Mouse (Mus musculus) testis, adult 2 months (tissue): ENCODE results near the gene Fam222b.

ENCODE experiments used
- CTCF ChIP-seq: fragments of 200-500 bp; IDR thresholded peaks from 2 replicates; pipeline ENCODE4 v1.5.1; 2012; ENCODE audit warnings: low read depth, mild to moderate bottlenecking, inconsistent platforms, low read length, moderate library complexity; ENCODE audit not compliant: control insufficient read depth, insufficient read depth, insufficient replicate concordance
- POLR2A ChIP-seq: fragments of 200-500 bp; IDR thresholded peaks from 2 replicates; pipeline ENCODE4 v1.6.1; 2012; ENCODE audit warnings: low read depth, mild to moderate bottlenecking, inconsistent platforms, low read length, moderate library complexity; ENCODE audit not compliant: control insufficient read depth

DNA sequence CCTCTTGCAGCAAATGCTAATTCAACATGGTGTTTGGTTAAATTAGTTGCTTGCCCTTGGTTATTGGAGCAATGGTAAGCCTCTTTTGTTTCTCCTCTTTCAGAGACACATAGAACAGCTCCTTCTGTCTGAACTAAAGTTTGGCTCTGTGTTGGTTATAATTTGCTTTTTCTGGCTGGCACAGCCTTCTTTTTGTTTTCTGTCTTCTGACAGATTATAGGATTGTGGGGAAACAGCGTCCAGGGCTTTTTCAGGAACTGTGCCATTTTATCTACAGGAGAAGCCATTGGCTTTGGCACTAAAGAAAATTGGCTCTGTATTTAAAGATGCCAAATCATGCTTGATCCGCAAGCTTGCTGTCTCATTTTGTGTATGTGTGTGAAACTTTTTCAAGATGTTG, 19.2 kb downstream of the Fam222b start:
- TF ChIP-seq CTCF (no peak), POLR2A (no peak)
